Mouse (Mus musculus) midbrain, postnatal 0 days (tissue): ENCODE measurements around the gene Dscaml1. TPM values are rescaled to one million over a fixed set of nuclear protein-coding genes. Genes with fewer than 3 reads are reported as not detected.
A peak's percentile ranks its signal among the peaks of the same experiment; 100 is the strongest.

ENCODE experiments used
- ATAC-seq: fragments of 200-750 bp; cut with Nextera tagmentation; 2 replicates; pipeline ENCODE4 v1.8.0; 2017; ENCODE audit warnings: moderate number of reproducible peaks, mild to moderate bottlenecking, moderate TSS enrichment, moderate library complexity; ENCODE audit not compliant: low FRiP score
- DNase-seq: peaks from one replicate; pipeline ENCODE4 v3.0.0-alpha.2; 2015; ENCODE audit warnings: low spot score
- H3K27ac ChIP-seq: fragments of 300-500 bp; sonication (generic); 2 replicates; pipeline ENCODE4 v1.5.1; 2014; ENCODE audit warnings: low read depth, mild to moderate bottlenecking, low read length, mixed read lengths
- H3K27me3 ChIP-seq: fragments of 300-500 bp; sonication (generic); 2 replicates; pipeline ENCODE4 v1.6.1; 2014; ENCODE audit warnings: low read length, control low read depth, mixed read lengths; ENCODE audit not compliant: insufficient read depth
- H3K36me3 ChIP-seq: fragments of 300-500 bp; sonication (generic); 2 replicates; pipeline ENCODE4 v1.6.1; 2014; ENCODE audit warnings: low read length, control low read depth, mixed read lengths; ENCODE audit not compliant: insufficient read depth
- H3K4me1 ChIP-seq: fragments of 300-500 bp; sonication (generic); 2 replicates; pipeline ENCODE4 v1.6.1; 2014; ENCODE audit warnings: mild to moderate bottlenecking, control low read depth, antibody characterized with exemption, low read length, mixed read lengths; ENCODE audit not compliant: insufficient read depth
- H3K4me2 ChIP-seq: fragments of 300-500 bp; sonication (generic); 2 replicates; pipeline ENCODE4 v1.6.1; 2014; ENCODE audit warnings: low read depth, mild to moderate bottlenecking, low read length, mixed read lengths; ENCODE audit not compliant: poor library complexity, severe bottlenecking
- H3K4me3 ChIP-seq: fragments of 300-500 bp; sonication (generic); 2 replicates; pipeline ENCODE4 v1.5.1; 2014; ENCODE audit warnings: low read depth, mild to moderate bottlenecking, low read length, moderate library complexity
- H3K9ac ChIP-seq: fragments of 300-500 bp; sonication (generic); replicated peaks from 2 replicates; pipeline ENCODE4 v1.6.1; 2014; ENCODE audit warnings: mild to moderate bottlenecking, low read length, moderate library complexity, mixed read lengths; ENCODE audit not compliant: poor library complexity, severe bottlenecking
- H3K9me3 ChIP-seq: fragments of 300-500 bp; sonication (generic); 2 replicates; pipeline ENCODE4 v1.6.1; 2016; ENCODE audit warnings: low read length, control low read depth
- CTCF ChIP-seq: IDR thresholded peaks from 2 replicates; pipeline ENCODE4 v1.5.1; 2016; ENCODE audit warnings: antibody characterized with exemption, mild to moderate bottlenecking
- WGBS: fragments of 180-500 bp; shearing (Covaris S2); extraction: QIAGEN DNeasy Blood & Tissue Kit; methylation state at CpG from one replicate; pipeline ENCODE4 v1.1.7; 2014; 5-methylcytosine and 5-hydroxymethylcytosine counted together
- polyA plus RNA-seq: library from polyadenylated mRNA; unstranded; fragments of >200 nt; fragmentation: Nextera tagmentation; extraction: Ambion mirVana; gene quantifications from 2 replicates; pipeline ENCODE4 v1.2.1, GENCODE M21; 2015
- total RNA-seq: library from RNA; depleted of rRNA; stranded (reverse); fragments of >200 nt; gene quantifications from 2 replicates; pipeline ENCODE4 v1.2.3, GENCODE M21; 2014

Gene Dscaml1
- total and polyA plus RNA-seq, 2 experiments from 2014 or later, result 14.6 to 42.1 TPM

GRCm38 (mm10) chr9:45719997-45720396, 293.6 kb downstream of the Dscaml1 start:
- H3K4me2 ChIP-seq, result no peak overlapping the region
- H3K4me3 ChIP-seq, result no peak overlapping the region
- DNase-seq (peak; percentile 24), ATAC-seq (no peak)
- H3K4me1 ChIP-seq, result no peaks in the 10 kb centered on the region
- no peak overlapping the region for H3K27ac ChIP-seq
- H3K9me3 ChIP-seq, result no peaks in the 10 kb centered on the region
- H3K9ac ChIP-seq, result no peak overlapping the region
- H3K27me3 ChIP-seq, result no peaks in the 10 kb centered on the region
- H3K36me3 ChIP-seq, result peaks cover 19% of the 10 kb centered on the region
- TF ChIP-seq CTCF, result no peak
- 62% methylated on average over 7 of the region's 7 CpGs for WGBS

GRCm38 (mm10) chr9:45731851-45732250, 305.4 kb downstream of the Dscaml1 start:
- no peak overlapping the region for H3K27ac ChIP-seq
- TF ChIP-seq CTCF, result no peak
- whole genome bisulfite sequencing, result 86% methylated on average over 5 of the region's 5 CpGs
- no peak for DNase-seq
- no peaks in the 10 kb centered on the region for H3K4me1 ChIP-seq
- H3K9ac ChIP-seq, result no peak overlapping the region
- no peaks in the 10 kb centered on the region for H3K27me3 ChIP-seq
- no peak for ATAC-seq
- no peak overlapping the region for H3K4me2 ChIP-seq
- H3K36me3 ChIP-seq, result 0 out of 2 replicates have a peak, but pooled peaks cover 4% of the 10 kb centered on the region
- H3K9me3 ChIP-seq, result no peaks in the 10 kb centered on the region
- no peak overlapping the region for H3K4me3 ChIP-seq

GRCm38 (mm10) chr9:45733246-45733645, 306.8 kb downstream of the Dscaml1 start:
- TF ChIP-seq CTCF, result no peak

GRCm38 (mm10) chr9:45739001-45739701, 312.7 kb downstream of the Dscaml1 start:
- ATAC-seq, result peak; percentile 45; the same call in 1 of the 2 replicates

More at GRCm38 (mm10) chr9:45733246-45733645, 306.8 kb downstream of the Dscaml1 start:
- no peak overlapping the region for H3K4me3 ChIP-seq
- H3K4me1 ChIP-seq, result no peaks in the 10 kb centered on the region
- H3K36me3 ChIP-seq, result 0 out of 2 replicates have a peak, but pooled peaks cover 4% of the 10 kb centered on the region
- H3K27me3 ChIP-seq, result no peaks in the 10 kb centered on the region
- H3K27ac ChIP-seq, result no peak overlapping the region
- no peak for ATAC-seq
- no peaks in the 10 kb centered on the region for H3K9me3 ChIP-seq
- no peak overlapping the region for H3K4me2 ChIP-seq
- no peak overlapping the region for H3K9ac ChIP-seq
- WGBS, result 57% methylated on average over 6 of the region's 6 CpGs
- peak; percentile 31 for DNase-seq

GRCm38 (mm10) chr9:45739702-45740583, 313.5 kb downstream of the Dscaml1 start:
- Histone ChIP-seq H3K4me2 (no peak overlapping the region), H3K4me3 (no peak overlapping the region), H3K36me3 (peaks cover 18% of the 10 kb centered on the region), H3K4me1 (peaks cover 7% of the 10 kb centered on the region; the same call in 1 of the 2 replicates), H3K27me3 (no peaks in the 10 kb centered on the region), H3K9me3 (no peaks in the 10 kb centered on the region), H3K27ac (peak overlapping the region; percentile 68), H3K9ac (no peak overlapping the region)
- WGBS, result 51% methylated on average over 17 of the region's 17 CpGs
- TF ChIP-seq CTCF, result no peak
- ATAC-seq (peak; percentile 59; the same call in 1 of the 2 replicates), DNase-seq (peak; percentile 78)

More at GRCm38 (mm10) chr9:45739001-45739701, 312.7 kb downstream of the Dscaml1 start:
- Histone ChIP-seq H3K4me1 (peaks cover 7% of the 10 kb centered on the region; the same call in 1 of the 2 replicates), H3K27me3 (no peaks in the 10 kb centered on the region), H3K27ac (peak overlapping the region; percentile 68), H3K9ac (0 out of 2 replicates have a peak overlapping the region, but pooled peaks have one; percentile 19), H3K4me2 (no peak overlapping the region; the same call in 1 of the 2 replicates), H3K4me3 (no peak overlapping the region), H3K9me3 (no peaks in the 10 kb centered on the region), H3K36me3 (peaks cover 18% of the 10 kb centered on the region)
- 42% methylated on average over 12 of the region's 12 CpGs for WGBS
- DNase-seq, result peak; percentile 70
- no peak for TF ChIP-seq CTCF
